Mouse (Mus musculus): ENCODE data around the gene Eif1. TPM values are rescaled to one million over a fixed set of nuclear protein-coding genes. Genes with fewer than 3 reads are reported as not detected.

Gene Eif1
- polyA plus RNA-seq (2015; fragmentation: Nextera tagmentation; extraction: Ambion mirVana), result 1,883 and 1,943 TPM in 2 replicates

GRCm38 (mm10) chr11:100319492-100320171 is at the start of gene Eif1:
Gene Eif1 (plus strand): TSS chr11:100319885.
- Histone ChIP-seq H3K27me3 (no peaks in the 10 kb centered on the region), H3K4me1 (replicated peaks) (peaks cover 41% of the 10 kb centered on the region), H3K9me3 (replicated peaks) (no peaks in the 10 kb centered on the region), H3K4me3 (replicated peaks) (peak within 1 kb of the TSS; percentile 85), H3K27ac (peak within 1 kb of the TSS; percentile 98), H3K9ac (peak within 1 kb of the TSS; percentile 98), H3K4me2 (peak within 1 kb of the TSS; percentile 82), H3K36me3 (peaks cover 25% of the 10 kb centered on the region)
- peak; percentile 100 for DNase-seq
- WGBS (ENCODE audit: insufficient replicate concordance), result under 1% methylated on average over 53 of the region's 58 CpGs
- ATAC-seq (ENCODE audit: low read depth), result peak; percentile 82

DNA sequence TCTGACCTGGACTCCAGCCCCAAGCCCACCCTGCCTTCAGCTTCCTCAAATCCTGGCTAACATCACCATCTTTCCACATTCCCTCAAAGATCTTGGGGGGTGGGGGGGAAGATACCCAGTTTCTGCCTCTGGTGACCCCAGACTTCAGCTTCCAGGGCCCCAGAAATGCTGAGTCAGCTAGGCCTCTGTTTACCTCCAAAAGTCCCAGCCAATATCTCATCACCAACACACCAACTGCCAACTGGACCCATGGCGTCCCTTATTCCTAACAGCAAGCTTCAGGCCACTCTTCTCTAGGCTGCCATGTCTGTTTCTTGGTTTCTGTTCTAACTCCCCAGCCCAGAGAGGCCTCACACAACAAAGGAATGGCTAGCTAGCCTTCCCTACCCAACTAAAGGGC is 47.8 kb upstream of the Eif1 start:
- H3K9ac ChIP-seq, result no peak overlapping the region
- no peak overlapping the region for H3K4me2 ChIP-seq
- H3K9me3 ChIP-seq (replicated peaks), result no peaks in the 10 kb centered on the region
- ATAC-seq (ENCODE audit: low read depth) (no peak), DNase-seq (no peak)
- 55% methylated on average over 1 of the region's 1 CpGs for WGBS (ENCODE audit: insufficient replicate concordance)
- H3K27me3 ChIP-seq, result no peaks in the 10 kb centered on the region
- H3K36me3 ChIP-seq, result no peaks in the 10 kb centered on the region
- H3K27ac ChIP-seq, result no peak overlapping the region
- H3K4me3 ChIP-seq (replicated peaks), result no peak overlapping the region
- H3K4me1 ChIP-seq (replicated peaks), result no peaks in the 10 kb centered on the region

DNA sequence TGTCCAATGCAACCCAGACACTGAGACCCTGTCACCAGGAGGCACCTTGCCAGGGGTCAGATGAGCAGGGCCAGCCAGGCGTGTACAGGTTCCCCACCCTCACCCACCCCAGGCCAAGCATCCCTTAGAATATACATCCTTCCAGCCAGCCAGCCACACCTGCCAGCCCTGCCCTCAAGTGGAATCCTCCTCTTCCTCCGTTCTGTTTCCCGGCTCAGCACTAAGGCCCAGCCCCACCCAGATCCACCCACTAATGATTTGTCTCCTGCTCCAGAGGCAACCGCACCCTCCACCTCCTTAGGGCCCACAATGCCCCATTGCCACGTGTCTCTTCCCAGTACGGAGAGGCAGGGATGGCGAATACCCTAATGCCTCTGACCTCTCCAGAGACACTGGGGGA is 45.0 kb upstream of the Eif1 start:
- no peaks in the 10 kb centered on the region for H3K9me3 ChIP-seq (replicated peaks)
- no peaks in the 10 kb centered on the region for H3K36me3 ChIP-seq
- ATAC-seq (ENCODE audit: low read depth), result no peak
- H3K27me3 ChIP-seq, result no peaks in the 10 kb centered on the region
- no peak for DNase-seq
- 60% methylated on average over 7 of the region's 7 CpGs for WGBS (ENCODE audit: insufficient replicate concordance)
- H3K27ac ChIP-seq, result no peak overlapping the region
- no peak overlapping the region for H3K9ac ChIP-seq
- no peak overlapping the region for H3K4me3 ChIP-seq (replicated peaks)
- no peaks in the 10 kb centered on the region for H3K4me1 ChIP-seq (replicated peaks)
- H3K4me2 ChIP-seq, result no peak overlapping the region

GRCm38 (mm10) chr11:100275466-100275865 is 44.2 kb upstream of the Eif1 start:
- ATAC-seq (ENCODE audit: low read depth) (no peak), DNase-seq (no peak)
- Histone ChIP-seq H3K4me2 (no peak overlapping the region), H3K27ac (no peak overlapping the region), H3K27me3 (no peaks in the 10 kb centered on the region), H3K9me3 (replicated peaks) (no peaks in the 10 kb centered on the region), H3K36me3 (no peaks in the 10 kb centered on the region), H3K4me3 (replicated peaks) (no peak overlapping the region), H3K4me1 (replicated peaks) (no peaks in the 10 kb centered on the region), H3K9ac (no peak overlapping the region)
- 39% methylated on average over 5 of the region's 5 CpGs for WGBS (ENCODE audit: insufficient replicate concordance)

GRCm38 (mm10) chr11:100277726-100278480 is 41.8 kb upstream of the Eif1 start:
- H3K9ac ChIP-seq, result no peak overlapping the region
- H3K4me2 ChIP-seq, result no peak overlapping the region
- H3K4me1 ChIP-seq (replicated peaks), result no peaks in the 10 kb centered on the region
- no peaks in the 10 kb centered on the region for H3K36me3 ChIP-seq
- H3K27me3 ChIP-seq, result no peaks in the 10 kb centered on the region
- ATAC-seq (ENCODE audit: low read depth), result no peak
- no peak overlapping the region for H3K4me3 ChIP-seq (replicated peaks)
- no peak overlapping the region for H3K27ac ChIP-seq
- DNase-seq, result no peak
- 55% methylated on average over 15 of the region's 15 CpGs for WGBS (ENCODE audit: insufficient replicate concordance)
- H3K9me3 ChIP-seq (replicated peaks), result no peaks in the 10 kb centered on the region

DNA sequence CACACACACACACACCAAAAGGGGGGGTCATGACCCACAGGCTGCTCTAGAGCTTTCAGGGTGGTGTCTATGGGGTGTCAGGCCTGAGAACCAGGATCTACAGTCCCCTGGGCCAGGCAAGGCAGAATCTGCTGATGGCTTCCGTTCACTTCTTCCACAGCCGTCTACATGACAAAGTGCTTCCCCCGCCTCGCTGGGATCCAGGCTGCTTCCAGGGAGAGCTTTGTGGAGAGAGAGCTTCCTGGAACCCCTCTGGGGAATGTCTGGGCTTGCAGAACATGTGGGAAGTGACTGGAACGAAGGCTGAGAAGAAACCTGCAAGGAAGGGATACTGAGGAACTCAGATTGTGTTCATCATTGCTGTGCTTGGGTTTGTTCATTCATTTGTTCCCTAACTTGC is 40.9 kb upstream of the Eif1 start:
- Histone ChIP-seq H3K36me3 (no peaks in the 10 kb centered on the region), H3K4me2 (no peak overlapping the region), H3K4me1 (replicated peaks) (no peaks in the 10 kb centered on the region), H3K27ac (no peak overlapping the region), H3K9me3 (replicated peaks) (no peaks in the 10 kb centered on the region), H3K27me3 (no peaks in the 10 kb centered on the region), H3K9ac (no peak overlapping the region), H3K4me3 (replicated peaks) (no peak overlapping the region)
- ATAC-seq (ENCODE audit: low read depth) (no peak), DNase-seq (no peak)
- WGBS (ENCODE audit: insufficient replicate concordance), result 27% methylated on average over 5 of the region's 5 CpGs

DNA sequence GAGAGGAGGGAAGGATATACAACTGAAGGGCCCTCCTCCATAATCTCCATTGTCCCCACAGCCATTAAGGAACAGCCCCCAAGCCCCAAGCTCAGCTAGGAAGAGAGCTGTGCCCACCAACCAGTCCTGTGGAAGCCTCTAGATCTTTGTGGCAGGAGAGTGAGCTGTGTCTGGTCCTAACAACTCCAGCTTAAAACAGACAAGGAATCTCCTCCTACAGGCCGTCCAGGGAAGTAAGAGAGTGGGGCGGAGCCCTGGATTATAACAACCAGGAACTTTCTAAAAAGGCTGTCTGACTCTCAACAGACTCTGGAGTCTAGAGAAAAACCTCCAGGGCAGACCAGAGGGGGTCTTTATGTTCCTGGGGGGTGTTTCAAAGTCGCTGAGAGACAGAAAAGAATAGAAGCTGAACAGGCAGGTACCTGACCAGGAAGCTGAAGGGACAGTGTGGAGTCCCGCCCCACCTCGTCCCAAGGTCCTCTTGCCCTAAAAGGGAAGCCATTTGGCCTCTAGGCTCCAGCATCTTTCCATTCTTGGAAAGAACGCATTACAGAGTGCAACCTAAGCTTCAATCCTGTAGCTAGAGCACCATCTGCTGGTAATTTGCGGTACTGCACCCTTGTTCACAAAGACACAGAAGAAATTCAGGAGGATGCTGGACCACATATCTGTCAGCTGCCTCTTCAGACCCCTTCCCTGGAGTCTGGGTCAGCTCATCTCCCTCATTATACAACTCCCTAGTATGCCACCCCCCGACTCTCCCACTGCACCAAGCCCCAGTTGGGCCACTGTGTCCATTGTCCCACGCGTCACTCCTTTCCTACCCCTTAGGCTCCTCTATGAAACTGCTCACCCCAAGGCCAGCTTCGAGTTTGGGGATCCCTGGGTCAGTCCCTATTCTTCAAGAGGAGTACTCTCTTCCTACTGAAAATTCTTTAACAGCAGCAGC is 37.8 kb upstream of the Eif1 start:
- WGBS (ENCODE audit: insufficient replicate concordance), result 22% methylated on average over 11 of the region's 11 CpGs

GRCm38 (mm10) chr11:100282549-100282948 is 37.1 kb upstream of the Eif1 start:
- Histone ChIP-seq H3K4me1 (replicated peaks) (no peaks in the 10 kb centered on the region), H3K27me3 (no peaks in the 10 kb centered on the region), H3K9ac (no peak overlapping the region), H3K9me3 (replicated peaks) (no peaks in the 10 kb centered on the region), H3K4me3 (replicated peaks) (no peak overlapping the region), H3K27ac (no peak overlapping the region), H3K4me2 (no peak overlapping the region), H3K36me3 (no peaks in the 10 kb centered on the region)
- 21% methylated on average over 10 of the region's 10 CpGs for WGBS (ENCODE audit: insufficient replicate concordance)
- DNase-seq (peak; percentile 52), ATAC-seq (ENCODE audit: low read depth) (no peak)

More for the DNA sequence above, 37.8 kb upstream of the Eif1 start:
- Histone ChIP-seq H3K9me3 (replicated peaks) (no peaks in the 10 kb centered on the region), H3K27me3 (no peaks in the 10 kb centered on the region), H3K9ac (no peak overlapping the region), H3K36me3 (no peaks in the 10 kb centered on the region), H3K4me3 (replicated peaks) (no peak overlapping the region), H3K27ac (no peak overlapping the region), H3K4me1 (replicated peaks) (no peaks in the 10 kb centered on the region), H3K4me2 (no peak overlapping the region)
- DNase-seq (peak; percentile 57), ATAC-seq (ENCODE audit: low read depth) (no peak)

- no peak overlapping the region for H3K4me2 ChIP-seq
- no peaks in the 10 kb centered on the region for H3K36me3 ChIP-seq
- H3K4me1 ChIP-seq (replicated peaks), result no peaks in the 10 kb centered on the region
- no peak overlapping the region for H3K4me3 ChIP-seq (replicated peaks)
- no peak overlapping the region for H3K9ac ChIP-seq
- no peak for ATAC-seq (ENCODE audit: low read depth)
- H3K27me3 ChIP-seq, result no peaks in the 10 kb centered on the region
- H3K9me3 ChIP-seq (replicated peaks), result no peaks in the 10 kb centered on the region
- no peak overlapping the region for H3K27ac ChIP-seq
- DNase-seq, result no peak
- 61% methylated on average over 3 of the region's 4 CpGs for WGBS (ENCODE audit: insufficient replicate concordance)
These were observed 34.7 kb upstream of the Eif1 start for GRCm38 (mm10) chr11:100284988-100285387.

DNA sequence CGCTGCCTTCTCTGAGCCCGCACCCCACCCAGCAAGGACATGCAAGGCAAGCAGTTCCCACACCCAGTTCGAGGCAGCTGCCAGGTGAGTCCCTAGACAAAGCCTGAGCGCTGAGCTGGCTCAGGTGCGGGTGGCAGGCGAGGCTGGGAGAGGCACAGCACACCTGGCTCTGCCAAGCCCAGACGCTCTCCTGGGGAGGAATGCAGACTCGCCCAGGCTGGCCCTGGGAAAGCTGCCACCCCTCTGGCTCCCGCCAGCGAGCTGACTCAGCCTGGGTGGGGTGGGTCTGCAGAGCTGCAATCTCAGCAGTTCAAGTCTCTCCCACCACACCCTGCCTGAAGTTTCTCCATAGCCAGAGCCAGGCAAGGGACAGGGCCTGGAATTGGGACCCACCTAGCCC is 32.7 kb upstream of the Eif1 start:
- ATAC-seq (ENCODE audit: low read depth) (no peak), DNase-seq (no peak)
- no peak overlapping the region for H3K4me2 ChIP-seq
- 47% methylated on average over 10 of the region's 10 CpGs for WGBS (ENCODE audit: insufficient replicate concordance)
- no peak overlapping the region for H3K4me3 ChIP-seq (replicated peaks)
- no peaks in the 10 kb centered on the region for H3K9me3 ChIP-seq (replicated peaks)
- H3K36me3 ChIP-seq, result no peaks in the 10 kb centered on the region
- H3K27me3 ChIP-seq, result no peaks in the 10 kb centered on the region
- no peak overlapping the region for H3K9ac ChIP-seq
- no peak overlapping the region for H3K27ac ChIP-seq
- no peaks in the 10 kb centered on the region for H3K4me1 ChIP-seq (replicated peaks)

GRCm38 (mm10) chr11:100288942-100289341 is 30.7 kb upstream of the Eif1 start:
- WGBS (ENCODE audit: insufficient replicate concordance), result 70% methylated on average over 6 of the region's 6 CpGs
- Histone ChIP-seq H3K9ac (no peak overlapping the region), H3K4me3 (replicated peaks) (no peak overlapping the region), H3K9me3 (replicated peaks) (no peaks in the 10 kb centered on the region), H3K27ac (no peak overlapping the region), H3K4me2 (no peak overlapping the region), H3K36me3 (no peaks in the 10 kb centered on the region), H3K4me1 (replicated peaks) (no peaks in the 10 kb centered on the region), H3K27me3 (no peaks in the 10 kb centered on the region)
- DNase-seq (no peak), ATAC-seq (ENCODE audit: low read depth) (no peak)
